In the genomic region with DNA sequence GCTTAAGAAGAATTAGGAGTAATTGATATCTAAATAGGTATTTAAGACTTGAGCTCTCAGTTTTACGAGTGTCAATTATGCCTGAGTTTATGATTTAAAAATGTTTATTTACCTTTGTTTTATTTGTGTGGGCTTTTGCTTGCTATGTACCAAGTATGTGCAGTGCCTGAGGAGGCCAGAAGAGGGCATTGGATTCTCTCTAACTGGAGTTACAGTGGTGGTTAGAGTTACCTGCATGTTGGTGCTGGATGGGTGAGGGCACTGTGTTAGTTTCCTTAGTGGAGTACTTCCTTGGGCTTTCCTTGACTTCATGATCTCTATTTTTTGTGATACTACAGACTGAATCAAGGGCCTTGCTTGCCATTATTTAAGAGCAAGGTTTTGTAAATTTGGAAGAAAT, we compare ENCODE assay signal across 8 mouse cellular contexts. TPM values are rescaled to one million over a fixed set of nuclear protein-coding genes. Genes with fewer than 3 reads are reported as not detected.
A peak's percentile ranks its signal among the peaks of the same experiment; 100 is the strongest.
DNase-seq lines count a peak whose midpoint lies in the region; ATAC-seq and TF ChIP-seq lines count a peak whose summit lies in the region.
"Had no signal": no experiment of that assay in that cellular context is flagged by ENCODE, and none has a peak within 500 bp of the region (broad histone marks: within the 10 kb centered on the region; RNA-seq: fewer than 3 reads in every experiment).

No protein-coding gene starts in this region.

- H3K4me1 ChIP-seq in hindbrain, postnatal 0 days (ENCODE audit: insufficient read depth, low read length), result no peaks in the 10 kb centered on the region
- H3K4me1 ChIP-seq: embryonic facial prominence, embryonic 12.5 days had no signal

- H3K9me3 ChIP-seq in hindbrain, postnatal 0 days (ENCODE audit: low read length), result no peaks in the 10 kb centered on the region
- H3K9me3 ChIP-seq: embryonic facial prominence, embryonic 12.5 days had no signal

- CTCF ChIA-PET in Patski (lab: Charles Lee), result interaction anchor here (1.3 kb wide), 1 partner anchor 9 kb away, joined by 4 read pairs; no protein-coding TSS in a partner anchor

- DNase-seq in kidney, adult 18-20 months, result peak; percentile 15
- no peak for DNase-seq in kidney, adult 11 months
- DNase-seq in CD4-positive helper T cell, adult 2 months (ENCODE audit: low read depth, low spot score), result peak; percentile 48
- no peak for DNase-seq in Patski (ENCODE audit: low read depth, low spot score)
- DNase-seq in hindbrain, postnatal 0 days (ENCODE audit: low spot score), result peak; percentile 58
- peak; percentile 47 for DNase-seq in thymus, postnatal 0 days (ENCODE audit: low spot score)
- DNase-seq in layer of hippocampus, adult 8-10 months (ENCODE audit: low spot score in 2 of 2), result no peak

- no peak overlapping the region for H3K4me2 ChIP-seq in hindbrain, postnatal 0 days (ENCODE audit: low read depth, low read length)
- H3K4me2 ChIP-seq: embryonic facial prominence, embryonic 12.5 days had no signal

- in situ Hi-C loops in Patski (cut with MboI; ENCODE audit: low pct_unique_long_range_greater_than_20kb), result no loop called here

- no peak for ATAC-seq in Patski
- no peak for ATAC-seq in hindbrain, postnatal 0 days

- H3K4me3 ChIP-seq in hindbrain, postnatal 0 days (ENCODE audit: low read length), result no peak overlapping the region
- H3K4me3 ChIP-seq: embryonic facial prominence, embryonic 12.5 days had no signal

- POLR2A ChIA-PET in Patski (lab: Charles Lee), result no interaction called here

- no peak overlapping the region for H3K27ac ChIP-seq in hindbrain, postnatal 0 days
- H3K27ac ChIP-seq: embryonic facial prominence, embryonic 12.5 days had no signal

- peaks cover 11% of the 10 kb centered on the region; the same call in 1 of the 2 replicates for H3K36me3 ChIP-seq in hindbrain, postnatal 0 days (ENCODE audit: insufficient read depth, low read length)

- H3K9ac ChIP-seq in hindbrain, postnatal 0 days (replicated peaks; ENCODE audit: low read length), result no peak overlapping the region
- H3K9ac ChIP-seq: embryonic facial prominence, embryonic 12.5 days had no signal

- H3K27me3 ChIP-seq in Patski, result no peaks in the 10 kb centered on the region
- no peaks in the 10 kb centered on the region for H3K27me3 ChIP-seq in hindbrain, postnatal 0 days (ENCODE audit: insufficient read depth, low read length)
- H3K27me3 ChIP-seq: embryonic facial prominence, embryonic 12.5 days had no signal

- WGBS in hindbrain, postnatal 0 days, result 53% methylated on average over 1 of the region's 1 CpGs

- TF ChIP-seq CTCF in Patski (IDR thresholded peaks at IDR 0.05), result peak; percentile 62
- TF ChIP-seq CTCF in hindbrain, postnatal 0 days (IDR thresholded peaks at IDR 0.05; ENCODE audit: low read depth), result peak; percentile 66

RNA-seq across cellular contexts. Expression of gene Brms1l, which starts 10.6 kb away (rescaled TPM):
- polyA plus RNA-seq in Patski (2021), result 41.0 TPM
- total RNA-seq in hindbrain, postnatal 0 days (2014; rRNA removed), result 29.1 and 32.1 TPM in 2 replicates
- 39.3 and 40.9 TPM in 2 replicates for polyA plus RNA-seq in hindbrain, postnatal 0 days (2015; fragmentation: Nextera tagmentation; extraction: Ambion mirVana)
- 24.0 and 28.5 TPM in 2 replicates for polyA plus RNA-seq in thymus, postnatal 0 days (2015; fragmentation: Nextera tagmentation; extraction: Ambion mirVana)
- 10 to 100 TPM; 67.2 to 76.9 (median 72.0) TPM for total RNA-seq in layer of hippocampus, adult 8-10 months (2022)

RNA-seq across cellular contexts. Expression of gene Ralgapa1, which starts 25.8 kb away (rescaled TPM):
- 36.0 TPM for polyA plus RNA-seq in Patski (2021)
- 94.3 and 110 TPM in 2 replicates for total RNA-seq in hindbrain, postnatal 0 days (2014; rRNA removed)
- 17.5 and 18.5 TPM in 2 replicates for polyA plus RNA-seq in hindbrain, postnatal 0 days (2015; fragmentation: Nextera tagmentation; extraction: Ambion mirVana)
- 14.4 and 15.7 TPM in 2 replicates for polyA plus RNA-seq in thymus, postnatal 0 days (2015; fragmentation: Nextera tagmentation; extraction: Ambion mirVana)
- 100 to 1,000 TPM in 3 of 4 experiments, 10 to 100 TPM in 1; 98.5 to 138 (median 121) TPM for total RNA-seq in layer of hippocampus, adult 8-10 months (2022)

Comparison
In these comparisons a context has a peak if more than half of its experiments do, and no peak if none do; other contexts are left out.
1. DNase-seq: peak in kidney, adult 18-20 months (single experiment), CD4-positive helper T cell, adult 2 months (single experiment), hindbrain, postnatal 0 days (single experiment) and thymus, postnatal 0 days (single experiment); none in kidney, adult 11 months (single experiment), Patski (single experiment) and layer of hippocampus, adult 8-10 months (0 of 2).